Mouse (Mus musculus) E14TG2a.4 (cell line): ENCODE measurements at regions not wholly inside any gene's neighbourhood (a gene's known extent, or its start where the extent isn't known, plus 50 kb on each side); places are given as distances from the start of the nearest gene placed in this dataset.

Source experiments
- CTCF ChIP-seq: conservative IDR thresholded peaks from 2 replicates; pipeline ENCODE4 v1.5.1; 2014; ENCODE audit warnings: low read length
- NANOG ChIP-seq: IDR thresholded peaks from 2 replicates; pipeline ENCODE4 v1.6.1; 2014; ENCODE audit warnings: borderline replicate concordance, low read length, mixed read lengths
- POU5F1 ChIP-seq: IDR thresholded peaks from 2 replicates; pipeline ENCODE4 v1.6.1; 2014; ENCODE audit warnings: low read length, borderline replicate concordance

DNA sequence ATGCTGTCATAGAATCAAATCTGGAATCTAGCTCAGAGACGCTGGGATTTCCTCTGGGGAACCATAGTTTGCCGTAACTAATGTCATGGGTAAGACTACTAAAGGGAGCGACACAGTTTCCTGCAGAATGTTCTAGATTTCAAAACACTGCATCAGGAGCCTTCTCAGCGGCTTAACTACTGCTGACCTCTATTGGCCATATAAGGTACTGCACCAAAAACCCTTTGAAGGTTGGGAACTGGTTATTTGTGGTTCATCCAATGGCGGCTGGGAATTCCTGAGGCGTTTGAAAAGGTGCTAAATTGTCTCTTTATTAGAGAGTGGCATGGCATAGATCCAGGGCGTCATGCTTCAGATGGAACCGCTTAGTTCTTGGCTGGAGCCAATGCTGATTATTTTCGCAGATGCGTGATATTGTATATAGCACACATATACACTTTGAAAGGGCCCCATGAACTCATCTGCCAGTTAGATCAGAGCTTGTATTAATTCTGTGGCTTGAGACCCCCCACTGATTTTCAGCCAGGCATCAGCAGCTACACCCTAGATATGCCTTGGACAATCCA is 308.4 kb downstream of the Foxa2 start:
- peak; percentile 93 for TF ChIP-seq CTCF
- TF ChIP-seq NANOG = no peak
- TF ChIP-seq POU5F1 = no peak
